Mouse (Mus musculus) lung, adult 10 weeks (tissue): ENCODE measurements around the gene Pcmtd2. TPM values are rescaled to one million over a fixed set of nuclear protein-coding genes. Genes with fewer than 3 reads are reported as not detected.

ENCODE experiments used
- polyA plus RNA-seq: library from polyadenylated mRNA; stranded (reverse); fragments of 350-450 nt; fragmentation: Illumina TruSeq; extraction: RNeasy Lipid Tissue Mini Kit (QIAGEN cat#74804); gene quantifications from one replicate; pipeline ENCODE4 v1.2.3, GENCODE M21; 2014; ENCODE audit warnings: low read depth, low replicate concordance; ENCODE audit not compliant: insufficient read depth

The Pcmtd2 gene
- polyA plus RNA-seq: 22.3 TPM

DNA sequence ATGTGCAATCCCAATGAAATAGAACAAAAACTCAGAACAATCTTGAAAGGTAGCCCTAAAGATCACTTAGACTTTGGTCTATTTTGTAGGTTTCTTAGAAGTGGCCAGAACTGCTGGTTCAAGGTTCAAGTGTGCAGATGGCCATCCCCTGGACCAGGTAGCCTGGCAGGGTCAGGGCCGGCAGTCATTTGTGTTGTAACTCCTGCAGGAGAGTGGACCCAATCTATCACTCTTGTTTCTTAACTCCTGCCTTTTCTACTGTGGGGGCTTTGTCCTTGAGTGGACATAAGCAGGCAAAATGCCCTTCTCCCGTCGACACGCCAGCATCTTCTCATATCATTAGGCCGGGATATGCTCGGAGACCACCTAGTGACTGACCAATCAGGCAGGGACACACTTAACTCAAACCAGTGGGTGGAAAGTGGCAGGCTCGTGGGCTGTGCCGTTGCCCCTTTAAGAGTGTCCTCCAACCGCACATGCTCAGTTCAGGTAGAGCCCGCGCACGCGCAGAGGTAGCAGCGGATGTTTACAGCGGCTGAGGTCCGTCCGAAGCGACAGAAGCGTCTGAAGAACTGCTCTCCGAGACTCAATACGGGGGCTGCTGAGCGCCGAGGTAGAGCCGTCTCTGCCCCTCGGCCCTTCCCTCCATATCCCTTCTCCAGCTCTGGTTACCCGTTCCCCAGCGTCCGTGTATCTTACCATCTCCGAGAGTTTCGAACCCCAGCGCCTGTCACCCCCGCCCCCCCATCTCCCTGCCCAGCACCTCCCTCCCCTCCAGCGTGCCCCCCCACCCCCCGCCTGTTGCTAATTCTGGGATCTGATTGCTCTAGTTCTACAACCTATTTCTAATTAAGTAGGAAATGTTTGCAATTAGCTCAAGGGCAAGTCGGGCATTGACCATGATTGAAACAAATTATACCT lies at the start of gene Pcmtd2:
Gene Pcmtd2, plus strand, starts transcription at position 483 of the 921 bp plus-strand sequence.

GRCm38 (mm10) chr2:181863791-181864535 lies 26.3 kb downstream of the Pcmtd2 start, which contains the start of gene Polr3k:
Gene Polr3k, plus strand, starts transcription at chr2:181864337.

Other genes starting within 250 kb of the Pcmtd2 start
- gene Prpf6, start 246.0 kb upstream of the Pcmtd2 start, polyA plus RNA-seq: 23.2 TPM
- 5.6 TPM for gene Zfp512b, start 245.1 kb upstream of the Pcmtd2 start, polyA plus RNA-seq
- gene Samd10, start 238.6 kb upstream of the Pcmtd2 start, polyA plus RNA-seq: 7.1 TPM
- gene Gm29797, start 180.8 kb upstream of the Pcmtd2 start, polyA plus RNA-seq: not detected
- 89.4 TPM for gene Sox18, start 166.2 kb upstream of the Pcmtd2 start, polyA plus RNA-seq
- gene Tcea2, start 157.5 kb upstream of the Pcmtd2 start, polyA plus RNA-seq: 8.7 TPM
- gene Rgs19, start 143.9 kb upstream of the Pcmtd2 start, polyA plus RNA-seq: 29.7 TPM
- gene Lkaaear1, start 139.4 kb upstream of the Pcmtd2 start, polyA plus RNA-seq: not detected
- not detected for gene Oprl1, start 122.8 kb upstream of the Pcmtd2 start, polyA plus RNA-seq
- not detected for gene Myt1, start 74.5 kb upstream of the Pcmtd2 start, polyA plus RNA-seq
- 19.1 TPM for gene Polr3k, start 26.5 kb downstream of the Pcmtd2 start, polyA plus RNA-seq
- gene Gm14496, start 153.3 kb downstream of the Pcmtd2 start, polyA plus RNA-seq: not detected